Mouse (Mus musculus) CD4-positive, CD25-positive, alpha-beta regulatory T cell, adult 9 weeks (primary cell): ENCODE data around the gene Actl9. TPM values are rescaled to one million over a fixed set of nuclear protein-coding genes. Genes with fewer than 3 reads are reported as not detected.

Experiments
- polyA plus RNA-seq: library from polyadenylated mRNA; unstranded; fragments of 100-300 nt; shearing (Covaris generic); gene quantifications from one replicate; pipeline ENCODE4 v1.2.1, GENCODE M21; 2017

The Actl9 gene
- polyA plus RNA-seq, result not detected

GRCm38 (mm10) chr17:33432019-33432946, at the start of gene Actl9:
TSS of gene Actl9 (plus strand) at chr17:33432896.

GRCm38 (mm10) chr17:33394182-33395034, 38.3 kb upstream of the Actl9 start, which contains the start of gene Zfp101:
TSS of gene Zfp101 (minus strand) at chr17:33394641.

Other genes starting within 250 kb of the Actl9 start
- gene Olfr239, start 241.6 kb upstream of the Actl9 start, polyA plus RNA-seq, result not detected
- not detected for gene Olfr1564, start 211.2 kb upstream of the Actl9 start, polyA plus RNA-seq
- 22.1 TPM for gene Zfp955a, start 177.8 kb upstream of the Actl9 start, polyA plus RNA-seq
- gene Olfr63, start 168.2 kb upstream of the Actl9 start, polyA plus RNA-seq, result not detected
- gene Zfp955b, start 143.4 kb upstream of the Actl9 start, polyA plus RNA-seq, result 11.3 TPM
- gene Zfp81, start 74.0 kb upstream of the Actl9 start, polyA plus RNA-seq, result 13.8 TPM
- 9.4 TPM for gene Zfp101, start 38.3 kb upstream of the Actl9 start, polyA plus RNA-seq
- gene Adamts10, start 91.3 kb downstream of the Actl9 start, polyA plus RNA-seq, result 134 TPM
- gene Myo1f, start 122.8 kb downstream of the Actl9 start, polyA plus RNA-seq, result 63.4 TPM
- 82.5 TPM for gene Zfp414, start 196.2 kb downstream of the Actl9 start, polyA plus RNA-seq
- gene Pram1, start 205.2 kb downstream of the Actl9 start, polyA plus RNA-seq, result 2.5 TPM